Mouse (Mus musculus): ENCODE results near the gene Rnaseh2c. TPM values are rescaled to one million over a fixed set of nuclear protein-coding genes. Genes with fewer than 3 reads are reported as not detected.
A peak's percentile ranks its signal among the peaks of the same experiment; 100 is the strongest.

The Rnaseh2c gene
- polyA plus RNA-seq, 1 experiment from 2014 or later: 170 TPM

DNA sequence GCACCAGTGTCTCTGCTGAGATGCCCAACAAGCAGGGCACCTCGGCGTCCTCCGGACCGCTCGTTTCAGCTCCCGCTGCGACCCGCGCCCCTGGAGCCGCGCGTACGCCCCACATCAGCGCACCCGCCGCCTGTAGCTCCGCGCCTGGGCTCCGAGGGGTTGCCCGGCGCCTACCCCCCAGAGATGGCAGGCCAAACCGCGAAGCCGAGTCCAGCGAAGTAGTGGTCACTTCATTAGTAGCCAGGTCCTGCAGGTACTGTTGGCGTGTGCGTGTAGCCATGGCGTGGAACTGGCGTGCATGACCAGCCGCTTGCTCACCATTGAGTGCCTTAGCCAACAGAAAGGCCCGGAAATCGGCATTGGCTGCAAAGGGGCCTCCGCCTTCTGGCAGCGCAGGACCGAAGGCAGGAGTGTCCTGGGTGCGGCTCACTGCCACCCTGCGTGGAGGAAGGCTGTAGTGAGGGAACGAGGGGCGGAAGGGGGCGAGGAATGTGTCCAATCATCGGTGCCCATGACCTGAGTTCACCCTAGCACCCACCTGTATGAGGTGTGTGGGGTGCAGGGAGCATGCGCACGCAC lies 53.1 kb downstream of the Rnaseh2c start:
- 7% methylated on average over 43 of the region's 43 CpGs for WGBS

More for the DNA sequence above, 53.1 kb downstream of the Rnaseh2c start:
- no peaks in the 10 kb centered on the region for H3K9me3 ChIP-seq (replicated peaks)
- H3K4me2 ChIP-seq: peak overlapping the region; percentile 79
- peak overlapping the region; percentile 61 for H3K9ac ChIP-seq
- peaks cover 12% of the 10 kb centered on the region for H3K4me1 ChIP-seq
- H3K36me3 ChIP-seq (ENCODE audit: poor library complexity, severe bottlenecking): 0 out of 2 replicates have a peak, but pooled peaks cover 7% of the 10 kb centered on the region
- H3K4me3 ChIP-seq: peak overlapping the region; percentile 46
- no peak for ATAC-seq
- H3K27me3 ChIP-seq: peaks cover 49% of the 10 kb centered on the region
- H3K27ac ChIP-seq: no peak overlapping the region

Other genes with a start within 250 kb of the Rnaseh2c start
- gene Eif1ad, start 235.1 kb upstream of the Rnaseh2c start, polyA plus RNA-seq (2015; fragmentation: Nextera tagmentation; extraction: Ambion mirVana): 64.3 and 69.5 TPM in 2 replicates
- 479 and 496 TPM in 2 replicates for gene Banf1, start 234.7 kb upstream of the Rnaseh2c start, polyA plus RNA-seq (2015; fragmentation: Nextera tagmentation; extraction: Ambion mirVana)
- 85.3 and 88.4 TPM in 2 replicates for gene Sart1, start 213.2 kb upstream of the Rnaseh2c start, polyA plus RNA-seq (2015; fragmentation: Nextera tagmentation; extraction: Ambion mirVana)
- gene Tsga10ip, start 199.3 kb upstream of the Rnaseh2c start, polyA plus RNA-seq (2015; fragmentation: Nextera tagmentation; extraction: Ambion mirVana): 0.39 TPM in 1 of 2 replicates, not detected in the other
- gene Drap1, start 176.9 kb upstream of the Rnaseh2c start, polyA plus RNA-seq (2015; fragmentation: Nextera tagmentation; extraction: Ambion mirVana): 291 and 298 TPM in 2 replicates
- 40.6 and 44.4 TPM in 2 replicates for gene AI837181, start 176.7 kb upstream of the Rnaseh2c start, polyA plus RNA-seq (2015; fragmentation: Nextera tagmentation; extraction: Ambion mirVana)
- not detected in 2 replicates for gene Fosl1, start 154.3 kb upstream of the Rnaseh2c start, polyA plus RNA-seq (2015; fragmentation: Nextera tagmentation; extraction: Ambion mirVana)
- 6.5 and 7.1 TPM in 2 replicates for gene Ccdc85b, start 144.0 kb upstream of the Rnaseh2c start, polyA plus RNA-seq (2015; fragmentation: Nextera tagmentation; extraction: Ambion mirVana)
- 153 and 155 TPM in 2 replicates for gene Fibp, start 141.3 kb upstream of the Rnaseh2c start, polyA plus RNA-seq (2015; fragmentation: Nextera tagmentation; extraction: Ambion mirVana)
- 4.4 and 5.4 TPM in 2 replicates for gene Ctsw, start 133.4 kb upstream of the Rnaseh2c start, polyA plus RNA-seq (2015; fragmentation: Nextera tagmentation; extraction: Ambion mirVana)
- 30.7 and 31.1 TPM in 2 replicates for gene Efemp2, start 127.9 kb upstream of the Rnaseh2c start, polyA plus RNA-seq (2015; fragmentation: Nextera tagmentation; extraction: Ambion mirVana)
- gene Mus81, start 113.5 kb upstream of the Rnaseh2c start, polyA plus RNA-seq (2015; fragmentation: Nextera tagmentation; extraction: Ambion mirVana): 44.4 and 47.0 TPM in 2 replicates
- 3,452 and 3,520 TPM in 2 replicates for gene Cfl1, start 111.4 kb upstream of the Rnaseh2c start, polyA plus RNA-seq (2015; fragmentation: Nextera tagmentation; extraction: Ambion mirVana)
- gene 1700020D05Rik, start 98.1 kb upstream of the Rnaseh2c start, polyA plus RNA-seq (2015; fragmentation: Nextera tagmentation; extraction: Ambion mirVana): 0.23 and 0.27 TPM in 2 replicates
- gene Snx32, start 91.3 kb upstream of the Rnaseh2c start, polyA plus RNA-seq (2015; fragmentation: Nextera tagmentation; extraction: Ambion mirVana): 41.4 and 44.4 TPM in 2 replicates
- 0.06 TPM in 1 of 2 replicates, not detected in the other for gene Ovol1, start 41.2 kb upstream of the Rnaseh2c start, polyA plus RNA-seq (2015; fragmentation: Nextera tagmentation; extraction: Ambion mirVana)
- gene Ap5b1, start 33.8 kb upstream of the Rnaseh2c start, polyA plus RNA-seq (2015; fragmentation: Nextera tagmentation; extraction: Ambion mirVana): 1.4 and 1.7 TPM in 2 replicates
- 72.7 and 80.7 TPM in 2 replicates for gene Kat5, start 8.4 kb downstream of the Rnaseh2c start, polyA plus RNA-seq (2015; fragmentation: Nextera tagmentation; extraction: Ambion mirVana)
- gene Rela, start 35.6 kb downstream of the Rnaseh2c start, polyA plus RNA-seq (2015; fragmentation: Nextera tagmentation; extraction: Ambion mirVana): 33.4 and 34.4 TPM in 2 replicates
- gene Sipa1, start 61.8 kb downstream of the Rnaseh2c start, polyA plus RNA-seq (2015; fragmentation: Nextera tagmentation; extraction: Ambion mirVana): 9.4 and 11.0 TPM in 2 replicates
- 11.3 and 11.7 TPM in 2 replicates for gene Map3k11, start 86.9 kb downstream of the Rnaseh2c start, polyA plus RNA-seq (2015; fragmentation: Nextera tagmentation; extraction: Ambion mirVana)
- gene Pcnx3, start 87.0 kb downstream of the Rnaseh2c start, polyA plus RNA-seq (2015; fragmentation: Nextera tagmentation; extraction: Ambion mirVana): 21.6 and 29.4 TPM in 2 replicates
- gene Kcnk7, start 102.5 kb downstream of the Rnaseh2c start, polyA plus RNA-seq (2015; fragmentation: Nextera tagmentation; extraction: Ambion mirVana): 0.31 and 0.32 TPM in 2 replicates
- gene Ehbp1l1, start 124.4 kb downstream of the Rnaseh2c start, polyA plus RNA-seq (2015; fragmentation: Nextera tagmentation; extraction: Ambion mirVana): 5.3 and 6.7 TPM in 2 replicates
- gene Fam89b, start 127.8 kb downstream of the Rnaseh2c start, polyA plus RNA-seq (2015; fragmentation: Nextera tagmentation; extraction: Ambion mirVana): 199 and 204 TPM in 2 replicates
- gene Ltbp3, start 139.0 kb downstream of the Rnaseh2c start, polyA plus RNA-seq (2015; fragmentation: Nextera tagmentation; extraction: Ambion mirVana): 8.3 and 13.1 TPM in 2 replicates
- gene Scyl1, start 169.5 kb downstream of the Rnaseh2c start, polyA plus RNA-seq (2015; fragmentation: Nextera tagmentation; extraction: Ambion mirVana): 56.4 and 62.6 TPM in 2 replicates